ENCODE assay signal across 23 mouse cellular contexts in genomic region chr8:125471374-125471773, GRCm38 (mm10).
DNase-seq lines count a peak whose midpoint lies in the region; ATAC-seq and TF ChIP-seq lines count a peak whose summit lies in the region.
"Had no signal": no experiment of that assay in that cellular context is flagged by ENCODE, and none has a peak within 500 bp of the region (broad histone marks: within the 10 kb centered on the region; RNA-seq: fewer than 3 reads in every experiment).

No protein-coding gene starts in this region.

- peaks cover 47% of the 10 kb centered on the region for H3K36me3 ChIP-seq in heart, embryonic 15.5 days
- H3K36me3 ChIP-seq in kidney, embryonic 14.5 days (ENCODE audit: control insufficient read depth, insufficient read depth, low read length), result peaks cover 44% of the 10 kb centered on the region
- H3K36me3 ChIP-seq in liver, adult 2 months (ENCODE audit: control insufficient read depth, insufficient read depth, low read length), result no peaks in the 10 kb centered on the region
- H3K36me3 ChIP-seq in liver, embryonic 12.5 days, result no peaks in the 10 kb centered on the region

- no peaks in the 10 kb centered on the region for H3K27me3 ChIP-seq in heart, embryonic 15.5 days
- no peaks in the 10 kb centered on the region for H3K27me3 ChIP-seq in kidney, embryonic 14.5 days (ENCODE audit: control insufficient read depth, insufficient read depth, low read length)
- H3K27me3 ChIP-seq in liver, adult 2 months (ENCODE audit: control insufficient read depth, insufficient read depth, low read length), result no peaks in the 10 kb centered on the region
- H3K27me3 ChIP-seq in liver, embryonic 12.5 days (replicated peaks), result no peaks in the 10 kb centered on the region
- H3K27me3 ChIP-seq: embryonic facial prominence, embryonic 12.5 days; embryonic facial prominence, embryonic 15.5 days; forebrain, embryonic 12.5 days; forebrain, embryonic 15.5 days; heart, embryonic 12.5 days had no signal

- 0 out of 2 replicates have a peak, but pooled peaks have one; percentile 12 for ATAC-seq in heart, embryonic 15.5 days (replicated peaks; ENCODE audit: insufficient number of reproducible peaks, insufficient read depth, low FRiP score, low read depth)
- no peak for ATAC-seq in kidney, embryonic 14.5 days (ENCODE audit: low FRiP score, low TSS enrichment)
- no peak for ATAC-seq in liver, embryonic 12.5 days
- ATAC-seq: forebrain, embryonic 15.5 days; hindbrain, postnatal 0 days had no signal

- H3K4me1 ChIP-seq in heart, embryonic 15.5 days (replicated peaks), result 0 out of 2 replicates have a peak, but pooled peaks cover 8% of the 10 kb centered on the region
- 0 out of 2 replicates have a peak, but pooled peaks cover 3% of the 10 kb centered on the region for H3K4me1 ChIP-seq in kidney, embryonic 14.5 days (ENCODE audit: control insufficient read depth, insufficient read depth, low read length)
- H3K4me1 ChIP-seq in liver, adult 2 months (ENCODE audit: control insufficient read depth, insufficient read depth, low read length), result peaks cover 11% of the 10 kb centered on the region
- H3K4me1 ChIP-seq in liver, embryonic 12.5 days, result no peaks in the 10 kb centered on the region

- intact Hi-C loops in heart, postnatal 25 days (cut with DNase I), result loop anchor here (5.0 kb wide), 1 partner anchor 96 kb away; the partner anchor contains the start of gene Sipa1l2

- TF ChIP-seq POLR2A in liver, adult 2 months (IDR thresholded peaks at IDR 0.05; ENCODE audit: extremely low read depth, insufficient read depth, low read length), result no peak

- no peak overlapping the region for H3K27ac ChIP-seq in heart, embryonic 15.5 days
- H3K27ac ChIP-seq in kidney, embryonic 14.5 days (ENCODE audit: low read depth, low read length), result no peak overlapping the region
- H3K27ac ChIP-seq in liver, adult 2 months (replicated peaks; ENCODE audit: insufficient read depth, low read depth, low read length), result no peak overlapping the region
- H3K27ac ChIP-seq in liver, embryonic 12.5 days, result no peak overlapping the region
- H3K27ac ChIP-seq: embryonic facial prominence, embryonic 12.5 days; embryonic facial prominence, embryonic 15.5 days; forebrain, embryonic 15.5 days; hindbrain, embryonic 14.5 days; hindbrain, postnatal 0 days had no signal

- H3K79me2 ChIP-seq in liver, adult 2 months (ENCODE audit: control insufficient read depth, insufficient read depth, low read length), result no peaks in the 10 kb centered on the region

- DNase-seq in heart, postnatal 25 days (ENCODE audit: low spot score), result no peak
- DNase-seq in kidney, adult 11 months, result peak; percentile 24
- no peak for DNase-seq in kidney, adult 18-20 months
- DNase-seq in kidney, adult 9 months, result peak; percentile 59
- DNase-seq in liver, adult 2 months (ENCODE audit: extremely low read depth, low read depth, low spot score), result peak; percentile 79
- DNase-seq: adrenal gland, postnatal 10 days; adrenal gland, postnatal 36 days; cerebellum, adult 18-20 months; cerebellum, adult 9-10 months; cerebellum, postnatal 14 days; gastrocnemius, postnatal 25 days; heart, adult 18-20 months; heart, postnatal 14 days had no signal

- no peak overlapping the region for H3K4me2 ChIP-seq in heart, embryonic 15.5 days
- H3K4me2 ChIP-seq in kidney, embryonic 14.5 days (replicated peaks; ENCODE audit: low read depth, low read length), result no peak overlapping the region
- H3K4me2 ChIP-seq in liver, embryonic 12.5 days, result no peak overlapping the region
- H3K4me2 ChIP-seq: embryonic facial prominence, embryonic 12.5 days; embryonic facial prominence, embryonic 15.5 days; forebrain, embryonic 12.5 days; forebrain, embryonic 15.5 days; heart, embryonic 12.5 days; hindbrain, embryonic 14.5 days had no signal

- H3K9me3 ChIP-seq in heart, embryonic 15.5 days (replicated peaks), result no peaks in the 10 kb centered on the region
- no peaks in the 10 kb centered on the region for H3K9me3 ChIP-seq in kidney, embryonic 14.5 days (ENCODE audit: control insufficient read depth, low read length)
- H3K9me3 ChIP-seq in liver, embryonic 12.5 days (replicated peaks), result no peaks in the 10 kb centered on the region
- H3K9me3 ChIP-seq: embryonic facial prominence, embryonic 12.5 days; embryonic facial prominence, embryonic 15.5 days; forebrain, embryonic 12.5 days; forebrain, embryonic 15.5 days; heart, embryonic 12.5 days had no signal

- no peak overlapping the region for H3K4me3 ChIP-seq in heart, embryonic 15.5 days
- H3K4me3 ChIP-seq in kidney, embryonic 14.5 days (ENCODE audit: low read length), result no peak overlapping the region
- H3K4me3 ChIP-seq in liver, adult 2 months (ENCODE audit: insufficient read depth, low read depth, low read length), result no peak overlapping the region
- H3K4me3 ChIP-seq in liver, embryonic 12.5 days, result no peak overlapping the region
- H3K4me3 ChIP-seq: embryonic facial prominence, embryonic 12.5 days; embryonic facial prominence, embryonic 15.5 days; forebrain, embryonic 12.5 days; forebrain, embryonic 15.5 days; heart, embryonic 12.5 days had no signal

- WGBS in heart, embryonic 15.5 days, result 87% methylated on average over 9 of the region's 9 CpGs
- 66% methylated on average over 9 of the region's 9 CpGs for WGBS in kidney, embryonic 14.5 days
- 73% methylated on average over 9 of the region's 9 CpGs for WGBS in liver, adult 2 months
- WGBS in liver, embryonic 12.5 days (ENCODE audit: insufficient replicate concordance), result 65% methylated on average over 9 of the region's 9 CpGs

- no peak for TF ChIP-seq CTCF in liver, adult 2 months (IDR thresholded peaks at IDR 0.05; ENCODE audit: low read depth, low read length)

- no peak overlapping the region for H3K9ac ChIP-seq in heart, embryonic 15.5 days
- H3K9ac ChIP-seq in kidney, embryonic 14.5 days (ENCODE audit: low read depth, low read length), result no peak overlapping the region
- no peak overlapping the region for H3K9ac ChIP-seq in liver, adult 2 months (ENCODE audit: low read depth, low read length)
- no peak overlapping the region for H3K9ac ChIP-seq in liver, embryonic 12.5 days
- H3K9ac ChIP-seq: embryonic facial prominence, embryonic 12.5 days; embryonic facial prominence, embryonic 15.5 days; forebrain, embryonic 12.5 days; forebrain, embryonic 15.5 days; heart, embryonic 12.5 days; hindbrain, embryonic 14.5 days had no signal

Comparison
In these comparisons a context has a peak if more than half of its experiments do, and no peak if none do; other contexts are left out.
1. DNase-seq: peak in kidney, adult 11 months (single experiment), kidney, adult 9 months (single experiment) and liver, adult 2 months (single experiment); none in heart, postnatal 25 days (single experiment) and kidney, adult 18-20 months (single experiment).